Mouse (Mus musculus) liver, embryonic 11.5 days (tissue): ENCODE data around the gene Pef1. TPM values are rescaled to one million over a fixed set of nuclear protein-coding genes. Genes with fewer than 3 reads are reported as not detected.

Experiments
- ATAC-seq: fragments of 200-750 bp; cut with Nextera tagmentation; replicated peaks from 2 replicates; pipeline ENCODE4 v1.8.0; 2017; ENCODE audit warnings: moderate number of reproducible peaks, mild to moderate bottlenecking, moderate TSS enrichment, moderate library complexity; ENCODE audit not compliant: low FRiP score
- DNase-seq: peaks from one replicate; pipeline ENCODE4 v3.0.0-alpha.2; 2017; ENCODE audit warnings: low spot score
- H3K27ac ChIP-seq: fragments of 300-500 bp; sonication (generic); 2 replicates; pipeline ENCODE4 v1.5.1; 2014; ENCODE audit warnings: mild to moderate bottlenecking, low read depth, low read length, control low read depth
- H3K27me3 ChIP-seq: fragments of 300-500 bp; sonication (generic); replicated peaks from 2 replicates; pipeline ENCODE4 v1.6.1; 2014; ENCODE audit warnings: low read length, mixed read lengths; ENCODE audit not compliant: control insufficient read depth, insufficient read depth
- H3K36me3 ChIP-seq: fragments of 300-500 bp; sonication (generic); 2 replicates; pipeline ENCODE4 v1.6.1; 2014; ENCODE audit warnings: mild to moderate bottlenecking, low read length, moderate library complexity, mixed read lengths; ENCODE audit not compliant: control insufficient read depth, insufficient read depth
- H3K4me1 ChIP-seq: fragments of 300-500 bp; sonication (generic); replicated peaks from 2 replicates; pipeline ENCODE4 v1.6.1; 2014; ENCODE audit warnings: low read length, mixed read lengths; ENCODE audit not compliant: control insufficient read depth, insufficient read depth
- H3K4me2 ChIP-seq: fragments of 300-500 bp; sonication (generic); 2 replicates; pipeline ENCODE4 v1.6.1; 2014; ENCODE audit warnings: mild to moderate bottlenecking, control low read depth, moderate library complexity
- H3K4me3 ChIP-seq: fragments of 300-500 bp; sonication (generic); 2 replicates; pipeline ENCODE4 v1.5.1; 2014; ENCODE audit warnings: low read depth, low read length, control low read depth
- H3K9ac ChIP-seq: fragments of 300-500 bp; sonication (generic); 2 replicates; pipeline ENCODE4 v1.6.1; 2014; ENCODE audit warnings: low read depth, low read length, control low read depth
- H3K9me3 ChIP-seq: fragments of 300-500 bp; sonication (generic); 2 replicates; pipeline ENCODE4 v1.6.1; 2016; ENCODE audit warnings: low read length, inconsistent platforms, mixed read lengths; ENCODE audit not compliant: control insufficient read depth
- WGBS: fragments of 180-500 bp; shearing (Covaris S2); extraction: QIAGEN DNeasy Blood & Tissue Kit; methylation state at CpG from one replicate; pipeline ENCODE4 v1.1.7; 2014; 5-methylcytosine and 5-hydroxymethylcytosine counted together
- polyA plus RNA-seq: library from polyadenylated mRNA; unstranded; fragments of >200 nt; fragmentation: Nextera tagmentation; extraction: Ambion mirVana; gene quantifications from 2 replicates; pipeline ENCODE4 v1.2.1, GENCODE M21; 2014

Pef1 gene
- polyA plus RNA-seq, 1 experiment from 2014 or later, result 56.8 TPM

- 59% methylated on average over 7 of the region's 7 CpGs for WGBS
- Histone ChIP-seq H3K36me3 (no peaks in the 10 kb centered on the region), H3K4me2 (no peak overlapping the region), H3K4me1 (peaks cover 23% of the 10 kb centered on the region), H3K9ac (no peak overlapping the region), H3K27me3 (peaks cover 29% of the 10 kb centered on the region), H3K27ac (no peak overlapping the region), H3K9me3 (no peaks in the 10 kb centered on the region), H3K4me3 (no peak overlapping the region)
- ATAC-seq (no peak), DNase-seq (no peak)
Measured at GRCm38 (mm10) chr4:130177536-130177935, 75.2 kb downstream of the Pef1 start.

Other genes starting within 250 kb of the Pef1 start
- gene Spocd1, start 173.3 kb upstream of the Pef1 start, polyA plus RNA-seq, result 0.07 and 0.17 TPM in 2 replicates
- 1.1 and 1.3 TPM in 2 replicates for gene Adgrb2, start 117.7 kb upstream of the Pef1 start, polyA plus RNA-seq
- 4.2 and 6.0 TPM in 2 replicates for gene Col16a1, start 54.7 kb upstream of the Pef1 start, polyA plus RNA-seq
- 0.12 and 0.30 TPM in 2 replicates for gene Hcrtr1, start 36.8 kb downstream of the Pef1 start, polyA plus RNA-seq
- gene Tinagl1, start 72.6 kb downstream of the Pef1 start, polyA plus RNA-seq, result 15.3 and 16.1 TPM in 2 replicates
- not detected in 2 replicates for gene Gm853, start 119.8 kb downstream of the Pef1 start, polyA plus RNA-seq
- gene Serinc2, start 176.6 kb downstream of the Pef1 start, polyA plus RNA-seq, result 6.1 and 6.8 TPM in 2 replicates
- gene Fabp3, start 206.0 kb downstream of the Pef1 start, polyA plus RNA-seq, result 5.0 and 6.4 TPM in 2 replicates
- gene Gm10570, start 206.1 kb downstream of the Pef1 start, polyA plus RNA-seq, result not detected in 2 replicates